Mouse (Mus musculus): ENCODE measurements at regions not wholly inside any gene's neighbourhood (a gene's known extent, or its start where the extent isn't known, plus 50 kb on each side); places are given as distances from the start of the nearest gene placed in this dataset.

- Histone ChIP-seq H3K27ac (ENCODE audit: low read length) (no peak overlapping the region), H3K9me3 (replicated peaks; ENCODE audit: control insufficient read depth, low read length) (no peaks in the 10 kb centered on the region), H3K4me1 (ENCODE audit: control insufficient read depth, insufficient read depth, low read length) (peaks cover 2% of the 10 kb centered on the region; the same call in 1 of the 2 replicates), H3K4me3 (replicated peaks; ENCODE audit: low read length) (no peak overlapping the region), H3K4me2 (ENCODE audit: low read depth, low read length) (no peak overlapping the region), H3K9ac (ENCODE audit: low read length) (no peak overlapping the region), H3K27me3 (ENCODE audit: control insufficient read depth, insufficient read depth, low read length) (no peaks in the 10 kb centered on the region), H3K36me3 (ENCODE audit: control insufficient read depth, insufficient read depth, low read length) (no peaks in the 10 kb centered on the region)
- ATAC-seq (ENCODE audit: insufficient read depth, low FRiP score): no peak
- 72% methylated on average over 1 of the region's 1 CpGs for WGBS
Observed at GRCm38 (mm10) chr11:63570646-63571045, 351.4 kb downstream of the Hs3st3b1 start.

GRCm38 (mm10) chr11:63573271-63573670, 348.8 kb downstream of the Hs3st3b1 start:
- ATAC-seq (ENCODE audit: insufficient read depth, low FRiP score): no peak
- no peak overlapping the region for H3K4me2 ChIP-seq (ENCODE audit: low read depth, low read length)
- H3K9ac ChIP-seq (ENCODE audit: low read length): no peak overlapping the region
- no peaks in the 10 kb centered on the region for H3K36me3 ChIP-seq (ENCODE audit: control insufficient read depth, insufficient read depth, low read length)
- H3K9me3 ChIP-seq (replicated peaks; ENCODE audit: control insufficient read depth, low read length): no peaks in the 10 kb centered on the region
- peaks cover 2% of the 10 kb centered on the region; the same call in 1 of the 2 replicates for H3K4me1 ChIP-seq (ENCODE audit: control insufficient read depth, insufficient read depth, low read length)
- no peak overlapping the region for H3K4me3 ChIP-seq (replicated peaks; ENCODE audit: low read length)
- no peak overlapping the region for H3K27ac ChIP-seq (ENCODE audit: low read length)
- no peaks in the 10 kb centered on the region for H3K27me3 ChIP-seq (ENCODE audit: control insufficient read depth, insufficient read depth, low read length)
- 35% methylated on average over 2 of the region's 2 CpGs for WGBS

GRCm38 (mm10) chr11:63583321-63583720, 338.8 kb downstream of the Hs3st3b1 start:
- no peaks in the 10 kb centered on the region for H3K4me1 ChIP-seq (ENCODE audit: control insufficient read depth, insufficient read depth, low read length)
- H3K36me3 ChIP-seq (ENCODE audit: control insufficient read depth, insufficient read depth, low read length): no peaks in the 10 kb centered on the region
- no peaks in the 10 kb centered on the region for H3K27me3 ChIP-seq (ENCODE audit: control insufficient read depth, insufficient read depth, low read length)
- H3K9me3 ChIP-seq (replicated peaks; ENCODE audit: control insufficient read depth, low read length): no peaks in the 10 kb centered on the region
- no peak overlapping the region for H3K4me3 ChIP-seq (replicated peaks; ENCODE audit: low read length)
- WGBS: 70% methylated on average over 3 of the region's 3 CpGs
- ATAC-seq (ENCODE audit: insufficient read depth, low FRiP score): no peak
- H3K27ac ChIP-seq (ENCODE audit: low read length): no peak overlapping the region
- H3K9ac ChIP-seq (ENCODE audit: low read length): no peak overlapping the region
- H3K4me2 ChIP-seq (ENCODE audit: low read depth, low read length): no peak overlapping the region

- Histone ChIP-seq H3K27me3 (ENCODE audit: control insufficient read depth, insufficient read depth, low read length) (no peaks in the 10 kb centered on the region), H3K9ac (ENCODE audit: low read length) (no peak overlapping the region), H3K4me3 (replicated peaks; ENCODE audit: low read length) (no peak overlapping the region), H3K4me2 (ENCODE audit: low read depth, low read length) (no peak overlapping the region), H3K9me3 (replicated peaks; ENCODE audit: control insufficient read depth, low read length) (no peaks in the 10 kb centered on the region), H3K4me1 (ENCODE audit: control insufficient read depth, insufficient read depth, low read length) (no peaks in the 10 kb centered on the region), H3K36me3 (ENCODE audit: control insufficient read depth, insufficient read depth, low read length) (no peaks in the 10 kb centered on the region), H3K27ac (ENCODE audit: low read length) (no peak overlapping the region)
- WGBS: 81% methylated on average over 8 of the region's 8 CpGs
- ATAC-seq (ENCODE audit: insufficient read depth, low FRiP score): no peak
Observed at GRCm38 (mm10) chr11:63585216-63585869, 336.7 kb downstream of the Hs3st3b1 start.

- Histone ChIP-seq H3K4me2 (ENCODE audit: low read depth, low read length) (no peak overlapping the region), H3K27ac (ENCODE audit: low read length) (no peak overlapping the region), H3K4me3 (replicated peaks; ENCODE audit: low read length) (no peak overlapping the region), H3K9ac (ENCODE audit: low read length) (no peak overlapping the region), H3K36me3 (ENCODE audit: control insufficient read depth, insufficient read depth, low read length) (no peaks in the 10 kb centered on the region), H3K9me3 (replicated peaks; ENCODE audit: control insufficient read depth, low read length) (no peaks in the 10 kb centered on the region), H3K4me1 (ENCODE audit: control insufficient read depth, insufficient read depth, low read length) (no peaks in the 10 kb centered on the region), H3K27me3 (ENCODE audit: control insufficient read depth, insufficient read depth, low read length) (no peaks in the 10 kb centered on the region)
- 83% methylated on average over 4 of the region's 4 CpGs for WGBS
- ATAC-seq (ENCODE audit: insufficient read depth, low FRiP score): no peak
Observed at GRCm38 (mm10) chr11:63620220-63620619, 301.9 kb downstream of the Hs3st3b1 start.

DNA sequence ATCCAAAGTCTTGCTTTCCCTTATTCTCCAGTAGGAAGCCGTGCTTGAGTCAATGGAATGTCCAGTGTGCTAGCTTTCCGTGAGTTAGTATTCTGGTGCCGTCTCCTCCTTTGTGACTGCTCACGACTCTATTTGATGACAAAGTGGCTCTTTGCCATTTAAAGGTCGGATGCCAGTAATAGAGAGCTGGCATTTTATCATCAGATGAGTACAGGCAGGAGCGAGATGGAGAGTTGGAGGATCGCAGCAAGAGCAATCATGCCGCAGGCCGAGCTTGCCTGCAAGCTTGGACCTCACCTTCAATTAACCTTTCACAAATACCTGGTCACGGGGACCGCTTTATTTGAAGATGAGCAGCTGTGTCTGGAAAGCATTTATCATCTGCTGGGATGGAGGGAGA, 291.8 kb downstream of the Hs3st3b1 start:
- Histone ChIP-seq H3K36me3 (ENCODE audit: control insufficient read depth, insufficient read depth, low read length) (no peaks in the 10 kb centered on the region), H3K27me3 (ENCODE audit: control insufficient read depth, insufficient read depth, low read length) (no peaks in the 10 kb centered on the region), H3K27ac (ENCODE audit: low read length) (no peak overlapping the region), H3K4me1 (ENCODE audit: control insufficient read depth, insufficient read depth, low read length) (no peaks in the 10 kb centered on the region), H3K4me2 (ENCODE audit: low read depth, low read length) (no peak overlapping the region), H3K9ac (ENCODE audit: low read length) (no peak overlapping the region), H3K9me3 (replicated peaks; ENCODE audit: control insufficient read depth, low read length) (no peaks in the 10 kb centered on the region), H3K4me3 (replicated peaks; ENCODE audit: low read length) (no peak overlapping the region)
- no peak for ATAC-seq (ENCODE audit: insufficient read depth, low FRiP score)
- 60% methylated on average over 11 of the region's 11 CpGs for WGBS

- no peaks in the 10 kb centered on the region for H3K4me1 ChIP-seq (ENCODE audit: control insufficient read depth, insufficient read depth, low read length)
- no peak for ATAC-seq (ENCODE audit: insufficient read depth, low FRiP score)
- H3K27ac ChIP-seq (ENCODE audit: low read length): no peak overlapping the region
- no peaks in the 10 kb centered on the region for H3K36me3 ChIP-seq (ENCODE audit: control insufficient read depth, insufficient read depth, low read length)
- 85% methylated on average over 9 of the region's 9 CpGs for WGBS
- H3K9ac ChIP-seq (ENCODE audit: low read length): no peak overlapping the region
- H3K4me2 ChIP-seq (ENCODE audit: low read depth, low read length): no peak overlapping the region
- no peaks in the 10 kb centered on the region for H3K9me3 ChIP-seq (replicated peaks; ENCODE audit: control insufficient read depth, low read length)
- no peak overlapping the region for H3K4me3 ChIP-seq (replicated peaks; ENCODE audit: low read length)
- H3K27me3 ChIP-seq (ENCODE audit: control insufficient read depth, insufficient read depth, low read length): no peaks in the 10 kb centered on the region
Observed at GRCm38 (mm10) chr11:63657057-63657456, 265.0 kb downstream of the Hs3st3b1 start.

DNA sequence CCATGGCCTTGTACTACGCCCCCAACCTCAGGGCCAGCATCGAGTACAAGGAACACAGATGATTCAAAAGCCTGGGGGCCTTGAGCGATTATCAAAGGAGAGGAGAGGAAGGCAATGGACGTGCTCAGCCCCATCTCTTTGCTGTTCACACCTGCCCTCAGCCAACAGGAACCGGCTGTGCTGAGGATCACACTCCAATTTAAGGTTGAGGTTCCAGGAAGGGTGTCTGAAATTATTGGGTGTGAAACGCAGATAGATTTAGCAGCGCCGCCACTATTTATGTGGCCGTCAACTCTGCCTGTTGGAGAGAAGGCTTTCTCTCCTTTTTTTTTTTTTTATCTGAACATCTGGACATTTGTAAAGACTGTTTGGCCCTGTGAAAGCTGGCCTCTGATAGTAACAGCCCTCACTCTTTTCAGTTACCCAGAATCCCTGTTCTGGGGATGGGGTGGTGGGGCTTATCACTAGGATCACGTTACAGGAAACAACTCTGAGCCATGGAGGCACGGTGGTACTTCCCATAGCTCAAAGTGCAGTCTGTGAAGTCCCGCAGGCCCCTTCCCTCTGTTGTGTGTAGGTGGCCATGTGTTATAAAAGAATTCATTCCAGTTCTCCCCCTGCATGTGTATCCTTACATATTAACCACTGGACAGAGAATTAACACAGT, 256.7 kb downstream of the Hs3st3b1 start:
- H3K9me3 ChIP-seq (replicated peaks; ENCODE audit: control insufficient read depth, low read length): no peaks in the 10 kb centered on the region
- H3K4me1 ChIP-seq (ENCODE audit: control insufficient read depth, insufficient read depth, low read length): no peaks in the 10 kb centered on the region
- no peaks in the 10 kb centered on the region for H3K27me3 ChIP-seq (ENCODE audit: control insufficient read depth, insufficient read depth, low read length)
- H3K9ac ChIP-seq (ENCODE audit: low read length): no peak overlapping the region
- no peak for ATAC-seq (ENCODE audit: insufficient read depth, low FRiP score)
- H3K4me3 ChIP-seq (replicated peaks; ENCODE audit: low read length): no peak overlapping the region
- H3K4me2 ChIP-seq (ENCODE audit: low read depth, low read length): no peak overlapping the region
- WGBS: 56% methylated on average over 12 of the region's 12 CpGs
- H3K27ac ChIP-seq (ENCODE audit: low read length): no peak overlapping the region
- H3K36me3 ChIP-seq (ENCODE audit: control insufficient read depth, insufficient read depth, low read length): no peaks in the 10 kb centered on the region

- Histone ChIP-seq H3K9me3 (replicated peaks; ENCODE audit: control insufficient read depth, low read length) (no peaks in the 10 kb centered on the region), H3K36me3 (ENCODE audit: control insufficient read depth, insufficient read depth, low read length) (no peaks in the 10 kb centered on the region), H3K4me3 (replicated peaks; ENCODE audit: low read length) (no peak overlapping the region), H3K9ac (ENCODE audit: low read length) (no peak overlapping the region), H3K4me2 (ENCODE audit: low read depth, low read length) (no peak overlapping the region), H3K27ac (ENCODE audit: low read length) (no peak overlapping the region), H3K27me3 (ENCODE audit: control insufficient read depth, insufficient read depth, low read length) (no peaks in the 10 kb centered on the region), H3K4me1 (ENCODE audit: control insufficient read depth, insufficient read depth, low read length) (no peaks in the 10 kb centered on the region)
- ATAC-seq (ENCODE audit: insufficient read depth, low FRiP score): no peak
- WGBS: 69% methylated on average over 4 of the region's 4 CpGs
Observed at GRCm38 (mm10) chr11:63670477-63670876, 251.6 kb downstream of the Hs3st3b1 start.

Measured in stomach, embryonic 16.5 days (tissue).